Mouse (Mus musculus): ENCODE data around the gene Cldn34c3. TPM values are rescaled to one million over a fixed set of nuclear protein-coding genes. Genes with fewer than 3 reads are reported as not detected.

The Cldn34c3 gene
- not detected in 2 replicates for polyA plus RNA-seq (2012; rRNA removed)

GRCm38 (mm10) chrX:123793365-123793764, at the start of gene Cldn34c3:
TSS of gene Cldn34c3 (plus strand) at chrX:123793665.

Other genes with a start within 250 kb of the Cldn34c3 start
- gene Cldn34c2, start 212.0 kb upstream of the Cldn34c3 start, polyA plus RNA-seq (2012; rRNA removed) = not detected in 2 replicates
- gene Gm17467, start 88.9 kb upstream of the Cldn34c3 start, polyA plus RNA-seq (2012; rRNA removed) = not detected in 2 replicates

All from liver, embryonic 14 days (tissue).